8 mouse cellular contexts compared by ENCODE assay signal in genomic region chr16:17928627-17929104, GRCm38 (mm10). TPM values are rescaled to one million over a fixed set of nuclear protein-coding genes. Genes with fewer than 3 reads are reported as not detected.
DNase-seq lines count a peak whose midpoint lies in the region; ATAC-seq and TF ChIP-seq lines count a peak whose summit lies in the region.

No protein-coding gene starts in this region.

- ATAC-seq in midbrain, postnatal 0 days (ENCODE audit: low FRiP score): peak; percentile 75

- H3K4me1 ChIP-seq in heart, adult 2 months (ENCODE audit: control insufficient read depth, insufficient read depth, low read length): no peaks in the 10 kb centered on the region
- H3K4me1 ChIP-seq in midbrain, postnatal 0 days (ENCODE audit: insufficient read depth, low read length): peaks cover 9% of the 10 kb centered on the region; the same call in 1 of the 2 replicates

- H3K79me2 ChIP-seq in heart, adult 2 months (replicated peaks; ENCODE audit: control insufficient read depth, insufficient read depth, low read length): no peaks in the 10 kb centered on the region

- peak overlapping the region; percentile 77 for H3K27ac ChIP-seq in heart, adult 2 months
- H3K27ac ChIP-seq in midbrain, postnatal 0 days (ENCODE audit: low read depth, low read length): peak overlapping the region; percentile 89

- H3K27me3 ChIP-seq in heart, adult 2 months (ENCODE audit: control insufficient read depth, insufficient read depth, low read length): no peaks in the 10 kb centered on the region
- H3K27me3 ChIP-seq in midbrain, postnatal 0 days (ENCODE audit: insufficient read depth, low read length): no peaks in the 10 kb centered on the region

- H3K4me2 ChIP-seq in midbrain, postnatal 0 days (ENCODE audit: low read depth, low read length, poor library complexity, severe bottlenecking): peak overlapping the region; percentile 93

- TF ChIP-seq EP300 in heart, adult 2 months (IDR thresholded peaks at IDR 0.05; ENCODE audit: insufficient read depth, low read depth, low read length): no peak

- peak overlapping the region; percentile 62 for H3K9ac ChIP-seq in heart, adult 2 months (ENCODE audit: low read depth, low read length)
- H3K9ac ChIP-seq in midbrain, postnatal 0 days (replicated peaks; ENCODE audit: low read length, poor library complexity, severe bottlenecking): peak overlapping the region; percentile 92

- no peak for TF ChIP-seq POLR2A in heart, adult 2 months (IDR thresholded peaks at IDR 0.05; ENCODE audit: insufficient read depth, low read depth, low read length)

- peak; percentile 79 for TF ChIP-seq CTCF in heart, adult 2 months (IDR thresholded peaks at IDR 0.05)
- TF ChIP-seq CTCF in midbrain, postnatal 0 days (IDR thresholded peaks at IDR 0.05): peak; percentile 79

- intact Hi-C loops in heart, adult 2 months (cut with DNase I): loop anchor here (5.0 to 10.0 kb wide), 2 partner anchors 119 to 306 kb away; partner anchors contain the start of gene Zdhhc8

- peak; percentile 99 for DNase-seq in 3T3-L1 (ENCODE audit: low read depth, low spot score)
- DNase-seq in adrenal gland, adult 18-20 months (ENCODE audit: low spot score in 2 of 2): peak; percentile 46 to 48
- DNase-seq in embryo, embryonic 9.5 days (ENCODE audit: extremely low spot score): peak; percentile 85
- DNase-seq in heart, adult 2 months: peak; percentile 66 to 74
- DNase-seq in kidney, adult 18-20 months: peak; percentile 71
- peak; percentile 83 for DNase-seq in liver
- peak; percentile 92 for DNase-seq in midbrain, postnatal 0 days (ENCODE audit: low spot score)
- peak; percentile 82 to 87 for DNase-seq in spleen, postnatal 4 days (ENCODE audit: low spot score in 2 of 2)

- H3K36me3 ChIP-seq in heart, adult 2 months (ENCODE audit: control insufficient read depth, insufficient read depth, low read length): no peaks in the 10 kb centered on the region
- peaks cover 19% of the 10 kb centered on the region for H3K36me3 ChIP-seq in midbrain, postnatal 0 days (ENCODE audit: insufficient read depth, low read length)

- peak overlapping the region; percentile 93 for H3K4me3 ChIP-seq in heart, adult 2 months
- peak overlapping the region; percentile 87 for H3K4me3 ChIP-seq in midbrain, postnatal 0 days (ENCODE audit: low read depth, low read length)

- no peaks in the 10 kb centered on the region for H3K9me3 ChIP-seq in midbrain, postnatal 0 days (ENCODE audit: low read length)

- WGBS in heart, adult 2 months: 0% methylated on average over 9 of the region's 9 CpGs
- WGBS in midbrain, postnatal 0 days: under 1% methylated on average over 9 of the region's 9 CpGs

RNA-seq across cellular contexts. Expression of gene Slc25a1, which starts 0.6 kb away (rescaled TPM):
- 100 to 1,000 TPM; 368 to 895 TPM for total RNA-seq in adrenal gland, adult 18-20 months (2021)
- total RNA-seq in heart, adult 2 months (2021): 1 to 10 TPM; 6.8 to 7.3 TPM
- polyA plus RNA-seq in heart, adult 2 months (2012; rRNA removed): 32.3 and 65.5 TPM in 2 replicates
- total RNA-seq in midbrain, postnatal 0 days (2014; rRNA removed): 178 and 184 TPM in 2 replicates
- polyA plus RNA-seq in midbrain, postnatal 0 days (2015; fragmentation: Nextera tagmentation; extraction: Ambion mirVana): 146 and 155 TPM in 2 replicates

RNA-seq across cellular contexts. Expression of gene Gsc2, which starts 13.8 kb away (rescaled TPM):
- total RNA-seq in adrenal gland, adult 18-20 months (2021): not detected
- not detected for total RNA-seq in heart, adult 2 months (2021)
- polyA plus RNA-seq in heart, adult 2 months (2012; rRNA removed): not detected in 2 replicates
- 0.61 TPM in 1 of 2 replicates, not detected in the other for total RNA-seq in midbrain, postnatal 0 days (2014; rRNA removed)
- 0.31 and 0.52 TPM in 2 replicates for polyA plus RNA-seq in midbrain, postnatal 0 days (2015; fragmentation: Nextera tagmentation; extraction: Ambion mirVana)

RNA-seq across cellular contexts. Expression of gene Ess2, which starts 17.5 kb away (rescaled TPM):
- 10 to 100 TPM; 13.6 to 15.0 TPM for total RNA-seq in adrenal gland, adult 18-20 months (2021)
- 1 to 10 TPM; 8.0 to 8.3 TPM for total RNA-seq in heart, adult 2 months (2021)
- polyA plus RNA-seq in heart, adult 2 months (2012; rRNA removed): 11.4 and 12.6 TPM in 2 replicates
- total RNA-seq in midbrain, postnatal 0 days (2014; rRNA removed): 40.4 and 52.2 TPM in 2 replicates
- 41.3 and 43.4 TPM in 2 replicates for polyA plus RNA-seq in midbrain, postnatal 0 days (2015; fragmentation: Nextera tagmentation; extraction: Ambion mirVana)

RNA-seq across cellular contexts. Expression of gene Tssk2, which starts 30.2 kb away (rescaled TPM):
- total RNA-seq in adrenal gland, adult 18-20 months (2021): not detected
- not detected for total RNA-seq in heart, adult 2 months (2021)
- 0.33 and 0.44 TPM in 2 replicates for polyA plus RNA-seq in heart, adult 2 months (2012; rRNA removed)
- not detected in 2 replicates for total RNA-seq in midbrain, postnatal 0 days (2014; rRNA removed)
- not detected in 2 replicates for polyA plus RNA-seq in midbrain, postnatal 0 days (2015; fragmentation: Nextera tagmentation; extraction: Ambion mirVana)

RNA-seq across cellular contexts. Expression of gene Dgcr2, which starts 30.3 kb away (rescaled TPM):
- 10 to 100 TPM; 56.7 to 68.6 TPM for total RNA-seq in adrenal gland, adult 18-20 months (2021)
- total RNA-seq in heart, adult 2 months (2021): 10 to 100 TPM; 46.5 to 55.7 TPM
- 64.3 and 77.9 TPM in 2 replicates for polyA plus RNA-seq in heart, adult 2 months (2012; rRNA removed)
- total RNA-seq in midbrain, postnatal 0 days (2014; rRNA removed): 161 and 178 TPM in 2 replicates
- polyA plus RNA-seq in midbrain, postnatal 0 days (2015; fragmentation: Nextera tagmentation; extraction: Ambion mirVana): 94.0 and 95.9 TPM in 2 replicates

Comparison
In these comparisons a context has a peak if more than half of its experiments do, and no peak if none do; other contexts are left out.
1. Peak in every context shown above with its lines: DNase-seq, ATAC-seq, H3K4me3 ChIP-seq and H3K27ac ChIP-seq.
2. DNase-seq: peak in every context shown above with its lines; median percentile 99 in 3T3-L1; 92 in midbrain, postnatal 0 days; 85 in embryo, embryonic 9.5 days; 84 in spleen, postnatal 4 days; 83 in liver; 71 in kidney, adult 18-20 months; 70 in heart, adult 2 months; 47 in adrenal gland, adult 18-20 months.
3. RNA of gene Slc25a1, which starts 0.6 kb away (total RNA-seq): 368 to 895 TPM in adrenal gland, adult 18-20 months and 178 to 184 TPM in midbrain, postnatal 0 days; 6.8 to 7.3 TPM in heart, adult 2 months; every median in the first group is over 10 times any median in the second.